Mouse (Mus musculus): ENCODE data around the gene Pgpep1. TPM values are rescaled to one million over a fixed set of nuclear protein-coding genes. Genes with fewer than 3 reads are reported as not detected.

Pgpep1 gene
- polyA plus RNA-seq, 1 experiment, result 30.2 TPM

DNA sequence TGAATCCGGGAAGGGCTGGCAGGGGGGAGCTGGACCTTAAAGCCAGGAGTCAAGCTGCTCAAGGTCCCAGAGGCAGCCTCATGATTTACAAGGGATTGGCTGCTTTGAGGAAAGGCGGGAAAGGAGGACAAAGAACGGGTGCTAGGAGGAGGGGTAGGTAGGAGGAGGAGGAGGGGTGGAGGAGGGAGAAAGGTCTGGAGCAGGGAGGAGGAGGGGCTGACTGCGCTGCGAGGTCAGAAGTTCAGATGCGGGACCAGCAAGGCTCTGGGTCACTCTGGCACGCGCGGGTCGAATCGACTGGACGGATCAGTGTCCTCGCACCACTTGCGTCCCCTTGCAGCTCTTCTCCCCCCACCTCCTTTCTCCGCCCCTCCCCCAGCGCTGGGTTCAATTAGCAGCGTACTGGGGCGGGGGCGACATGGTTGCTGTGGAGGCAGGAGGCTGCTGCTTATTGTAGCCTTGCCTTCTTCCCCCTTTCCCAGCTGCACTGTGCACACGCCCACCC is 31.6 kb upstream of the Pgpep1 start:
- no peaks in the 10 kb centered on the region for H3K36me3 ChIP-seq (ENCODE audit: control insufficient read depth, insufficient read depth, low read length, poor library complexity, severe bottlenecking)
- H3K4me3 ChIP-seq (ENCODE audit: low read depth, low read length), result peak overlapping the region; percentile 60
- H3K27ac ChIP-seq (ENCODE audit: insufficient read depth, low read length), result peak overlapping the region; percentile 78
- peak; percentile 81 for TF ChIP-seq EP300 (IDR thresholded peaks at IDR 0.05; ENCODE audit: insufficient read depth, low read depth, low read length)
- no peak for TF ChIP-seq CTCF (IDR thresholded peaks at IDR 0.05; ENCODE audit: low read depth, low read length)
- TF ChIP-seq POLR2A (IDR thresholded peaks at IDR 0.05; ENCODE audit: insufficient read depth, low read length), result peak; percentile 11
- no peaks in the 10 kb centered on the region for H3K27me3 ChIP-seq (ENCODE audit: control insufficient read depth, insufficient read depth, low read length, poor library complexity, severe bottlenecking)
- peaks cover 3% of the 10 kb centered on the region for H3K4me1 ChIP-seq (ENCODE audit: control insufficient read depth, insufficient read depth, low read length)
- no peaks in the 10 kb centered on the region for H3K9me3 ChIP-seq (replicated peaks; ENCODE audit: control insufficient read depth, insufficient read depth, low read length, poor library complexity, severe bottlenecking)
- peak overlapping the region; percentile 80 for H3K9ac ChIP-seq (ENCODE audit: low read depth, poor library complexity, severe bottlenecking)

DNA sequence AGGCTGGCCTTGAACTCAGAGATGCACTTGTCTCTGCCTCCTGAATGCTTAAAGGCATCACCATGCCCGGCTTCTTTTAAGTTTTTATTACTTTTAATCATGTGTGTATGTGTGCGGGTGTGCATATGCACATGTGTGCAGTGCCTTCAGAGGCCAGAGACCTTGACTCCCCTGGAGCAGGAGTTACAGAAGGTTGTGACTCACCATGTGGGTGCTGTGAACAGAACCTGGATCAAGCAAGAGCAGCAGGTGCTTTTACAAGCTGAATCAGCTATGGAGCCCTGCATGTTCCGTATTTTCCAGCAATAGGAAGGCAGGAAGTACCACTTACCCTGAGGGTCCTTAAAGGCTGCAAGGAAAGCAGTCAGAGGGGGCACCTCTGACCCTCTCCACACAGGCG is 31.0 kb upstream of the Pgpep1 start:
- TF ChIP-seq POLR2A (IDR thresholded peaks at IDR 0.05; ENCODE audit: insufficient read depth, low read length) (no peak), EP300 (IDR thresholded peaks at IDR 0.05; ENCODE audit: insufficient read depth, low read depth, low read length) (no peak), CTCF (IDR thresholded peaks at IDR 0.05; ENCODE audit: low read depth, low read length) (no peak)
- no peaks in the 10 kb centered on the region for H3K9me3 ChIP-seq (replicated peaks; ENCODE audit: control insufficient read depth, insufficient read depth, low read length, poor library complexity, severe bottlenecking)
- H3K4me3 ChIP-seq (ENCODE audit: low read depth, low read length), result peak overlapping the region; percentile 60
- no peaks in the 10 kb centered on the region for H3K36me3 ChIP-seq (ENCODE audit: control insufficient read depth, insufficient read depth, low read length, poor library complexity, severe bottlenecking)
- peak overlapping the region; percentile 78 for H3K27ac ChIP-seq (ENCODE audit: insufficient read depth, low read length)
- H3K27me3 ChIP-seq (ENCODE audit: control insufficient read depth, insufficient read depth, low read length, poor library complexity, severe bottlenecking), result no peaks in the 10 kb centered on the region
- H3K4me1 ChIP-seq (ENCODE audit: control insufficient read depth, insufficient read depth, low read length), result peaks cover 3% of the 10 kb centered on the region
- peak overlapping the region; percentile 80 for H3K9ac ChIP-seq (ENCODE audit: low read depth, poor library complexity, severe bottlenecking)

DNA sequence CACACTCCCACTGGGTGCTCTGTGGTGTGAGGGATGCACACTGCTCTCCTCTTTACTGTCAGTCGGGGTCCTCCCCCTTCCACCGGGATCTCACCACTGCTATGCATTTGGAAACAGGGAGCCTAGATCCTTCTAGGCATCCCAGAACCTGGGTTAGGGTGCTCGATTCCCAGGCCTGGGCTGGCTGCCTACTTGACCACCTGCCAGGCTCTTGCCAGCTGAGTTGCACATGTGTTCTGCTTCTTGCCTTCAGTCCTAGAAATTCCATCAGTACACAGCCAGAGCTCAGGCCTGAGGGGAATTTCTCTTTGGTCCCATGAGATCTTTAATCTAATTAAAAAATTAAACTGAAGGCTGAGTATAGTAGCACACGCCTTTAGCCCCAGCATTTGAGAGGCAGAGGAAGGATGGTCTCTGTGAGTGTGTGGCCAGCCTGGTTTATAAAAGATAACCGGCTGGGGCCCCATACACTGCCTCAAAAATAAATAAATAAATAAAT is 29.8 kb upstream of the Pgpep1 start:
- TF ChIP-seq CTCF (IDR thresholded peaks at IDR 0.05; ENCODE audit: low read depth, low read length), result no peak
- no peak for TF ChIP-seq EP300 (IDR thresholded peaks at IDR 0.05; ENCODE audit: insufficient read depth, low read depth, low read length)
- no peak for TF ChIP-seq POLR2A (IDR thresholded peaks at IDR 0.05; ENCODE audit: insufficient read depth, low read length)

DNA sequence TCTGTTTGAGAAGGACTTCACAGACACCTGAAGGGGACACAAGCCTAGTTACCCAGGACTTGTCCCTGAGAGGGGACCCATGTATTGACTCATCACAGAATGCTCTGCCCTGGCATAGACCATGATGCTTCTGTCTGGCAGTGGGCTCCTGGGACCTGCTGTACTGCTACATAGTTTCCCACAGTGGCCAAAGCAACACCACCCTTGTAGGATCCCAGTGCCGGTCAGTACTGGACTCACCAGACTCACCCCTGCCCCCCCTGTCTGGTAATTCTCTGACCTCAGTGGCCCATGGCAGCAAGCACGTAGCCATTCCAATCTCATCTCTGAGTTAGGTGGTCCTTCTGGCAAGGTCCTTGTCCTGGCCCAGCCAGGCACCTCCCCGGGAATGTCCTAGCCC is 27.9 kb upstream of the Pgpep1 start:
- Histone ChIP-seq H3K27ac (ENCODE audit: insufficient read depth, low read length) (no peak overlapping the region), H3K4me3 (ENCODE audit: low read depth, low read length) (no peak overlapping the region), H3K4me1 (ENCODE audit: control insufficient read depth, insufficient read depth, low read length) (no peaks in the 10 kb centered on the region), H3K9me3 (replicated peaks; ENCODE audit: control insufficient read depth, insufficient read depth, low read length, poor library complexity, severe bottlenecking) (no peaks in the 10 kb centered on the region), H3K27me3 (ENCODE audit: control insufficient read depth, insufficient read depth, low read length, poor library complexity, severe bottlenecking) (no peaks in the 10 kb centered on the region), H3K9ac (ENCODE audit: low read depth, poor library complexity, severe bottlenecking) (no peak overlapping the region), H3K36me3 (ENCODE audit: control insufficient read depth, insufficient read depth, low read length, poor library complexity, severe bottlenecking) (no peaks in the 10 kb centered on the region)
- TF ChIP-seq CTCF (IDR thresholded peaks at IDR 0.05; ENCODE audit: low read depth, low read length) (no peak), EP300 (IDR thresholded peaks at IDR 0.05; ENCODE audit: insufficient read depth, low read depth, low read length) (no peak), POLR2A (IDR thresholded peaks at IDR 0.05; ENCODE audit: insufficient read depth, low read length) (no peak)

More for the DNA sequence above, 29.8 kb upstream of the Pgpep1 start:
- Histone ChIP-seq H3K27me3 (ENCODE audit: control insufficient read depth, insufficient read depth, low read length, poor library complexity, severe bottlenecking) (no peaks in the 10 kb centered on the region), H3K27ac (ENCODE audit: insufficient read depth, low read length) (no peak overlapping the region), H3K4me3 (ENCODE audit: low read depth, low read length) (no peak overlapping the region), H3K9ac (ENCODE audit: low read depth, poor library complexity, severe bottlenecking) (no peak overlapping the region), H3K36me3 (ENCODE audit: control insufficient read depth, insufficient read depth, low read length, poor library complexity, severe bottlenecking) (no peaks in the 10 kb centered on the region), H3K4me1 (ENCODE audit: control insufficient read depth, insufficient read depth, low read length) (peaks cover 3% of the 10 kb centered on the region), H3K9me3 (replicated peaks; ENCODE audit: control insufficient read depth, insufficient read depth, low read length, poor library complexity, severe bottlenecking) (no peaks in the 10 kb centered on the region)

DNA sequence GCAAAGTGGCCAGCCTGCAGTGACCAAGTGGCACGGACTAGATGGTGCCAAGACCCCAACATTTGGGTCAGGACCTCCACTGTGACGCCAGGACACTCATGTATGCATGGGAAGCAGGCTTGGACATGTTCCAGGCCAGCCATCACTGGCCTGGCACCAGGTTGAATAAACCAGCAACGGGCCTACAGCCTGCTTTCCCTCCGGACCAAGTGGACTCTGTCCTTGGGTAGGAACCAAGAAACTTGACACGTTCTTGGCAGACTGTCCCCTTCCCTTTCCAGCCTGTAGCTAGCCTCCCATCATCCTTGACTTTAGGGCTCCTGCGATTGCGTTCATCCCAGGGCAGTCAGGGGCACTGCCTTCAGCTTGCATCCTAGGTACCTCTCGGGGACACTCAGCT is 27.4 kb upstream of the Pgpep1 start:
- H3K27me3 ChIP-seq (ENCODE audit: control insufficient read depth, insufficient read depth, low read length, poor library complexity, severe bottlenecking), result no peaks in the 10 kb centered on the region
- H3K27ac ChIP-seq (ENCODE audit: insufficient read depth, low read length), result no peak overlapping the region
- H3K4me3 ChIP-seq (ENCODE audit: low read depth, low read length), result no peak overlapping the region
- H3K4me1 ChIP-seq (ENCODE audit: control insufficient read depth, insufficient read depth, low read length), result no peaks in the 10 kb centered on the region
- TF ChIP-seq EP300 (IDR thresholded peaks at IDR 0.05; ENCODE audit: insufficient read depth, low read depth, low read length) (no peak), CTCF (IDR thresholded peaks at IDR 0.05; ENCODE audit: low read depth, low read length) (no peak)
- H3K36me3 ChIP-seq (ENCODE audit: control insufficient read depth, insufficient read depth, low read length, poor library complexity, severe bottlenecking), result no peaks in the 10 kb centered on the region
- no peak overlapping the region for H3K9ac ChIP-seq (ENCODE audit: low read depth, poor library complexity, severe bottlenecking)
- H3K9me3 ChIP-seq (replicated peaks; ENCODE audit: control insufficient read depth, insufficient read depth, low read length, poor library complexity, severe bottlenecking), result no peaks in the 10 kb centered on the region

DNA sequence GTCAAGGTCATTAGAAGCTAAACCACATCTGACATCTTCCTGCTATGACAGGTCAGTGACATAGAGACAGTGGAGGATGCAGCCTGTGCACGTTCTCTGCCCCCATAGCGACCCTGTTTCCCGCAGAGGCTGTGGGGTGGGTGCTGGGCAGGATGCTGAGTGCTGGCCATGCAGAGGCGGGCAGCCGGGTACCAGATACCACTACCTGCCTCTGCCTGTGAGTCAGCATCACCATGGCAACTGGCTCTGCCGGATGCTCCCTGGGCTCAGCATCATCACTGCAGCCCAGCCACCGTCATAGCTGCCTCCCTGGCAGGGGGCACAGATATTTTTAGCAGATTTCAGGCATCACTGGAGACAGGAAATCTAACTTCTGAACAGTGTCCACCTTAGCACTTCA is 24.1 kb upstream of the Pgpep1 start:
- H3K4me1 ChIP-seq (ENCODE audit: control insufficient read depth, insufficient read depth, low read length), result peaks cover 4% of the 10 kb centered on the region
- H3K4me3 ChIP-seq (ENCODE audit: low read depth, low read length), result no peak overlapping the region
- no peaks in the 10 kb centered on the region for H3K9me3 ChIP-seq (replicated peaks; ENCODE audit: control insufficient read depth, insufficient read depth, low read length, poor library complexity, severe bottlenecking)
- TF ChIP-seq POLR2A (IDR thresholded peaks at IDR 0.05; ENCODE audit: insufficient read depth, low read length) (no peak), EP300 (IDR thresholded peaks at IDR 0.05; ENCODE audit: insufficient read depth, low read depth, low read length) (no peak), CTCF (IDR thresholded peaks at IDR 0.05; ENCODE audit: low read depth, low read length) (no peak)
- H3K27ac ChIP-seq (ENCODE audit: insufficient read depth, low read length), result no peak overlapping the region
- H3K27me3 ChIP-seq (ENCODE audit: control insufficient read depth, insufficient read depth, low read length, poor library complexity, severe bottlenecking), result no peaks in the 10 kb centered on the region
- peaks cover 5% of the 10 kb centered on the region; the same call in 1 of the 2 replicates for H3K36me3 ChIP-seq (ENCODE audit: control insufficient read depth, insufficient read depth, low read length, poor library complexity, severe bottlenecking)
- no peak overlapping the region for H3K9ac ChIP-seq (ENCODE audit: low read depth, poor library complexity, severe bottlenecking)

All from ES-Bruce4 (cell line).